Mouse (Mus musculus): Measurements from ENCODE around the gene Hoxc8.

Gene Hoxc8

DNA sequence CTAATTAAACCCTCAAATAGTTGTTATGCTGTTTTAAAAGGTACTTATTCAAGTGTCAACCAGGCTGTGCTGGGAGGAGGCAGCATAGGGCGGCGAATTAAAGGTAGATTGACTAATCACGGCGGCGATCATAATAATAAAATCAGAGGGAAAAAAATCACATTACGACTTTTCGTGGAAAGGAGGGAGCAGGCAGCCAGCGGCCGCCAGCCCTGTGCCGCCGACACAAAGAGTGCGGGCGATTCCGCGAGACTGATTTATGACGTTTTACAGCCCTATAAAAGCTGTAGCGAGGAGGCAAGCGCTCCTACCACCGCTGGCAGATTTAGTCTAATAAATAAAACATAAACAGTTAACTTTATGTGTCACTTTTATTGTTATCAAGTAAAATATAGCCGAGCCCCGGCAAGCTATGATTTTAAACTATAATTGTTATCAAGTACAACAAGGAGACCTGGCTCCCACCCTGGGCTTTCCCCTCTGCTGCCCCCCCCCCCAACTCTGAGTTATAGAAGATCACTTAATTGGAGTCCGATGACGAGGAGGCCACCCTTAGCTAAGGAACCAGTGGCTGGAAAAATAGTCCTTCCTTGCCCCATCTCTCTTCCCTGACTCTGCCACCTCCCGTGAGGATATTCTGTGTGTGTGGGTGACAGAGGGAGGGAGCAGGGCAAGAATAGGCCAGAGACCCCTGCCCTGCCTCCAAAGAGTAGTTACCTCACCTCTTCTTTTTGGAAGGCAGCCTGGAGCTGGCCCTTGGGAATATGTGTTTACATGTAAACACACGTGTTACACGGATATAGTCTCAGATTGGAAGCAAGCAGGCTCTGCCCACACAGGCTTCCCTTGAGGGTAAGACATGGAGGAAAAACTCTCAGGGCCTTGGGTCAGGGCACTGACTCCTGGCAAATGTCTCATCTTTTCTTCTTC lies 42.5 kb downstream of the Hoxc8 start:
- DNase-seq (ENCODE audit: inconsistent age in 2 of 2, low spot score in 1 of 2) = peak; percentile 36 to 64

GRCm38 (mm10) chr15:103034043-103034806 lies 43.8 kb downstream of the Hoxc8 start:
- DNase-seq (ENCODE audit: inconsistent age in 2 of 2, low spot score in 1 of 2) = peak; percentile 56 to 83

- DNase-seq (ENCODE audit: inconsistent age in 2 of 2, low spot score in 1 of 2) = peak in 1 of 2 experiments; percentile 33
Measured at GRCm38 (mm10) chr15:103034807-103035547, 44.6 kb downstream of the Hoxc8 start.

DNA sequence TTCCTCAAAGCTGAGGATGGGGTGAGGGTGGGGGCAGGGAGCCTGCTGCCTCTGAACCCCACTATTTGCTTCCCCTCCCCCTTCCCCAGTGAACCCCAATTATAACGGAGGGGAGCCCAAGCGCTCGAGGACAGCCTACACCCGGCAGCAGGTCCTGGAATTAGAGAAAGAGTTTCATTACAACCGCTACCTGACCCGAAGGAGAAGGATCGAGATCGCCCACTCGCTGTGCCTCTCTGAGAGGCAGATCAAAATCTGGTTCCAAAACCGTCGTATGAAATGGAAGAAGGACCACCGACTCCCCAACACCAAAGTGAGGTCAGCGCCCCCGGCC lies 45.1 kb downstream of the Hoxc8 start:
- DNase-seq (ENCODE audit: inconsistent age in 2 of 2, low spot score in 1 of 2) = peak in 1 of 2 experiments; percentile 59

DNA sequence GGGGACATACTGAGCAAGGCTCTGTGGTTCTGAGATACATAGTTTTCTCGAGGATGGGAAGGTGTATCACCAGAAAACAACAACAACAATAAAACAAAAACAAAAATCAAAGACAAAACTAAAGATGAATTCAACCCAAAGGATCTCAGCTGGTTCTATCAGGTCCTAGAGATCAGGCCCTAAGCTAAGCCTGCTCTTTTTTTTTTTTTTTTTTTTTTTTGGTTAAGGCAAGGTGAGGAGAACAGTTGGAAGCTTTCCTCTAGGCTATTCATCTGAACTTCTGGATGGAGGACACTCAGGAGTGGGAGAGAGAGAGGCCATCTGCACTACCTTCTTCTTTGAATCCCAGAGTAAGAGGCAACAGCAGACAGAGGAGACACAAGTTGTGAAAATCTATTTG lies 47.2 kb downstream of the Hoxc8 start:
- DNase-seq (ENCODE audit: inconsistent age in 2 of 2, low spot score in 1 of 2) = no peak

GRCm38 (mm10) chr15:103038701-103039480 lies 48.5 kb downstream of the Hoxc8 start:
- DNase-seq (ENCODE audit: inconsistent age in 2 of 2, low spot score in 1 of 2) = no peak

GRCm38 (mm10) chr15:103039609-103040008 lies 49.2 kb downstream of the Hoxc8 start:
- DNase-seq (ENCODE audit: inconsistent age in 2 of 2, low spot score in 1 of 2) = no peak

- DNase-seq (ENCODE audit: inconsistent age in 2 of 2, low spot score in 1 of 2) = no peak
Measured at GRCm38 (mm10) chr15:103040601-103041000, 50.2 kb downstream of the Hoxc8 start.

GRCm38 (mm10) chr15:103041613-103042012 lies 51.2 kb downstream of the Hoxc8 start:
- no peak for DNase-seq (ENCODE audit: inconsistent age in 2 of 2, low spot score in 1 of 2)

DNA sequence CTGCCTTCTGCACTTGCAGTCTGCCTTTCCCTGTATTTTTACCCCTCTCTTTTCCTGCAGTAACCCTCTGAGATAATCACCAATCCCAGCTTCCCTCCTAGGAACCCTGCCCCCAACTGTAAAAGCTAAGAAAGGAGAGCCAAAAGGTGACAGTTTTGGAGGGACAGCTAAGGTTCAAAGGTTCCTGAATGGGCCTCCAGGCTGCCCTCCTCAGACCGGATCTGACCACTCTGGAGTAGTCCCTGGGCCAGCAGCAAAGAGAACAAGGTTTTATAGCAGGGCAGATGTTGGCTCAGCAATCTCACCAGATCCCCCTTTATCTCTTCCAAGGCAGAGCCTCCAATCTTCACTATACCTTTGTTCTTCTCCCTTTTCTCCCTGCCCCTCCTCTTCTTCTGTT lies 51.8 kb downstream of the Hoxc8 start:
- DNase-seq (ENCODE audit: inconsistent age in 2 of 2, low spot score in 1 of 2) = no peak

Data from adrenal gland, adult (tissue).